Mouse (Mus musculus) spleen, postnatal 36 days (tissue): ENCODE results near the gene Tmc8.
"Not testable (repeated sequence)": the region's sequence is repeated elsewhere in the genome, so short reads cannot be mapped to it uniquely, and the experiment has no call there.

Experiments used
- DNase-seq, 2 experiments: peaks; one replicate each; pipeline ENCODE4 v3.0.0; 2022; ENCODE audit warnings: low spot score in 2 of 2, mixed read lengths in 1 of 2

The Tmc8 gene

GRCm38 (mm10) chr11:117774925-117775324 lies 7.0 kb upstream of the Tmc8 start:
- DNase-seq: no peak

- DNase-seq: no peak
These were observed 6.3 kb upstream of the Tmc8 start for GRCm38 (mm10) chr11:117775540-117775939.

GRCm38 (mm10) chr11:117776085-117776792 lies 5.6 kb upstream of the Tmc8 start:
- no peak for DNase-seq

- no peak for DNase-seq
These were observed 4.8 kb upstream of the Tmc8 start for GRCm38 (mm10) chr11:117777111-117777510.

GRCm38 (mm10) chr11:117778031-117778430 lies 3.8 kb upstream of the Tmc8 start:
- no peak for DNase-seq

- peak; percentile 36 to 62 for DNase-seq
These were observed 2.9 kb upstream of the Tmc8 start for GRCm38 (mm10) chr11:117778851-117779433.

GRCm38 (mm10) chr11:117779434-117780198 lies 2.3 kb upstream of the Tmc8 start:
- peak; percentile 79 to 82 for DNase-seq

- no peak for DNase-seq
These were observed 1.7 kb upstream of the Tmc8 start for GRCm38 (mm10) chr11:117780199-117780515.

- DNase-seq: peak; percentile 98
These were observed 1.2 kb upstream of the Tmc8 start for GRCm38 (mm10) chr11:117780582-117781111.

GRCm38 (mm10) chr11:117781199-117781821 lies 566 bp upstream of the Tmc8 start:
- DNase-seq: peak; percentile 81 to 84

GRCm38 (mm10) chr11:117782705-117783034 lies 794 bp downstream of the Tmc8 start:
- no peak for DNase-seq

GRCm38 (mm10) chr11:117783089-117783488 lies 1.2 kb downstream of the Tmc8 start:
- DNase-seq: peak; percentile 78 to 86

GRCm38 (mm10) chr11:117783683-117784309 lies 1.9 kb downstream of the Tmc8 start:
- peak; percentile 70 to 79 for DNase-seq

GRCm38 (mm10) chr11:117786294-117786693 lies 4.4 kb downstream of the Tmc8 start:
- peak; percentile 77 to 81 for DNase-seq

- not testable (repeated sequence) for DNase-seq
These were observed 6.6 kb downstream of the Tmc8 start for GRCm38 (mm10) chr11:117788481-117788880.

GRCm38 (mm10) chr11:117790286-117790685 lies 8.4 kb downstream of the Tmc8 start:
- DNase-seq: peak; percentile 62 to 73

GRCm38 (mm10) chr11:117790703-117791440 lies 9.0 kb downstream of the Tmc8 start:
- peak; percentile 63 to 64 for DNase-seq

GRCm38 (mm10) chr11:117791441-117791761 lies 9.5 kb downstream of the Tmc8 start:
- DNase-seq: no peak

- peak; percentile 91 to 94 for DNase-seq
These were observed 10.5 kb downstream of the Tmc8 start for GRCm38 (mm10) chr11:117792281-117792888.

- no peak for DNase-seq
These were observed 12.2 kb downstream of the Tmc8 start for GRCm38 (mm10) chr11:117794035-117794551.
